Mouse (Mus musculus): Measurements from ENCODE around the gene Cyp2j12. TPM values are rescaled to one million over a fixed set of nuclear protein-coding genes. Genes with fewer than 3 reads are reported as not detected.
"Not testable (repeated sequence)": the region's sequence is repeated elsewhere in the genome, so short reads cannot be mapped to it uniquely, and the experiment has no call there.

The Cyp2j12 gene
- not detected in 2 replicates for polyA plus RNA-seq (2015; fragmentation: Nextera tagmentation; extraction: Ambion mirVana)

DNA sequence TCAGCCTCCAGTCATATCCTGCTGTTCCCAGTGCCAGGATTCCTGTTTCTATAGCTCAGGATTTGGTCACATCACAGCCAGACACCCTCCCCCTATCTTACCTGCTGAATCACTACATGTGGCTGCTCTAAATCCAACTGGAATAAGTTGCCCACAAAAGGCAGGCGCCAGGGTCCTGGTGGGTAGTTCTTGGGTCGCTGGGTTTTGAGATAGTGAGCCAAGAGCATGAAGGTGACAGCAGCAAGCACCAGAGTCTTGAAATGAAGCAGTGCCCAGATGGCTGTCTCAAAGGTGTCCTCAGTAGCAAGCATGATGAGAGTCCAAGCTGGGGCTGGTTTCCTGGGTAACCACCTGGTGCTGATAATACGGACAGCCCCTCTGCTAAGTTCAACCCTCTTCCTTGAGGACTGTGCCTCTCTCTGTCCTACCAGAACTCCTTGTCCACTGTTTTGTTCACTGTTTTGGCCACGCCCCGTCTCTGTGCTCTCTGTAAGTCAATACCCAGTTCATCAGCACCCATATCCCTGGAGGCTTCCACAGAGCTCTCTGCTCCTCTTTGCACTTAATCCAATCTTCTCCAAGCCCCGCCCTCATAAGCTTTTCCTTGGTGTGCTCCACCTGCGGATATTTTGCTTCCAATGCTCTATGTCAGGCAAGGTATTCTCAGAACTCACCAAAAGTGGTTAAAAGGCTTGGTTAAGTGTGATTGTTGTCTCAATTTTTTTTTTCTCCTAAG is at the start of gene Cyp2j12:
Gene Cyp2j12 (minus strand): TSS at position 421 of the 736 bp plus-strand sequence.
- no peak for ATAC-seq (replicated peaks; ENCODE audit: insufficient number of reproducible peaks, insufficient read depth, low FRiP score, low read depth)
- no peak within 1 kb of the TSS for H3K27ac ChIP-seq
- no peak within 1 kb of the TSS for H3K4me2 ChIP-seq
- no peaks in the 10 kb centered on the region for H3K27me3 ChIP-seq
- 61% methylated on average over 7 of the region's 7 CpGs for WGBS
- H3K9ac ChIP-seq = no peak within 1 kb of the TSS
- no peaks in the 10 kb centered on the region for H3K9me3 ChIP-seq (replicated peaks)
- H3K4me1 ChIP-seq (replicated peaks) = no peaks in the 10 kb centered on the region
- H3K4me3 ChIP-seq = no peak within 1 kb of the TSS
- no peaks in the 10 kb centered on the region for H3K36me3 ChIP-seq

- H3K27me3 ChIP-seq; ATAC-seq (replicated peaks; ENCODE audit: insufficient number of reproducible peaks, insufficient read depth, low FRiP score, low read depth); H3K9me3 ChIP-seq (replicated peaks); H3K4me3 ChIP-seq; H3K27ac ChIP-seq; H3K36me3 ChIP-seq; H3K4me2 ChIP-seq; H3K9ac ChIP-seq; H3K4me1 ChIP-seq (replicated peaks): not testable (repeated sequence)
- 81% methylated on average over 5 of the region's 5 CpGs for WGBS
Measured at GRCm38 (mm10) chr4:96189321-96189720, 48.4 kb upstream of the Cyp2j12 start.

DNA sequence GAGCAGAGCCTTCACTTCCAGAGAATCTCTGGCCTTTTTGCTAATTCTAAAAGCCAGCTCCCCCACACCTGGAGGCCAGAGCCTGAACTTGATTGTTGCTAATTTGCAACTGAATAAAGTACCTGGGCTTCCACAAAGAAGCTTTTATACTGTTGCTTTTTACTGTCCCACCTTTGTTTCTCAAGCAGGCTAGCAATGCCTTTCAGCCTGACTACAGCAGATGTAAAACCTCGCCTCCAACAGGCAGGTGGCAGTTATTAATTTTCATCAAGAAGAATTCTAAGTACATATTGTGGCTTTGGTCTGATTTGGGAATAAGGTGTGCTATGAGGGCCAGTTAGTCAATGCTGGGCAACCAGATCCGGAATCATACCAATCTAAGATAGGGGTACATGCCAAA is 47.7 kb upstream of the Cyp2j12 start:
- H3K27me3 ChIP-seq; H3K4me1 ChIP-seq (replicated peaks); H3K36me3 ChIP-seq; H3K9me3 ChIP-seq (replicated peaks); H3K27ac ChIP-seq; H3K9ac ChIP-seq; H3K4me3 ChIP-seq; ATAC-seq (replicated peaks; ENCODE audit: insufficient number of reproducible peaks, insufficient read depth, low FRiP score, low read depth); H3K4me2 ChIP-seq: not testable (repeated sequence)
- WGBS = 66% methylated on average over 2 of the region's 2 CpGs

DNA sequence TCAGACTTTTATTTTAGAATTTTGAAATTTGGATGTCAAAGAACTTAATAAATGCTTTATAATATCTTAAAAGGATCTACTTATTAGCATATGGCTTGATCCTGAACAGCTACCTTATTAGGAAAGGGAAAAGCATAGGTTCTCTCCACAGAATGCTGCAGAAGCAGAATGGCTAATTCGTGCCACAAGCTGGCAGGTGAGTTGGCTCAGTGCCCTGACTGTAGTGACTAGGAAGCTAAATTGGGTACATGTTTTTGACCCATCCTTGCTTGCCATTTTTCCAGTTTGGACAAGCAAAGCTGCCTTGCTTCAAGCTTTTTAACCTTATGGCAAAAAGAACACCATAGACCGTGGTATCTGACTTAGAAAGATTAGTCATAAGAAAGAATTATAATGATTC is 47.2 kb upstream of the Cyp2j12 start:
- H3K27me3 ChIP-seq; H3K9me3 ChIP-seq (replicated peaks); H3K27ac ChIP-seq; H3K36me3 ChIP-seq; H3K4me1 ChIP-seq (replicated peaks); H3K4me2 ChIP-seq; H3K9ac ChIP-seq; ATAC-seq (replicated peaks; ENCODE audit: insufficient number of reproducible peaks, insufficient read depth, low FRiP score, low read depth); H3K4me3 ChIP-seq: not testable (repeated sequence)
- WGBS = 77% methylated on average over 2 of the region's 2 CpGs

DNA sequence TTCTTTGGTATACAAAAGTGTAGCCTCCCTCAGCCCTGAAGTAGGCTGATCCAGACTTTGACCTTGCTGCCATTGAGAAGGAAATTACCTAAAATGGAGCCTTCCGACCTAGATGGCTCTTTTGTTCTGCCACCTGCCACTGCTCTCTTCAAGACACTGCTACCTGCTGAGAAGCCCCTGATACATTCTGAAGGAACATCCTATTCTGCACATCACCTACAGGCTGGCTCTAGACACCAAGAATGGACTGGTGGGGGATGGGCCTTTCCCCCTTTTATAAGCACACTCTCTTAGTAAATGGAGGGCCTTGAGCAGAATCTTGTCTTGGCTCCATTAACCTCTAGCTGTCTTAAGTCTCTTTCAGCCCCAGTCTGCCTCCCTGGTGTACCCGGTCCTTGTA is 43.8 kb upstream of the Cyp2j12 start:
- not testable (repeated sequence) for H3K9ac ChIP-seq; H3K4me1 ChIP-seq (replicated peaks); H3K4me2 ChIP-seq; H3K36me3 ChIP-seq; H3K4me3 ChIP-seq; H3K27ac ChIP-seq; ATAC-seq (replicated peaks; ENCODE audit: insufficient number of reproducible peaks, insufficient read depth, low FRiP score, low read depth); H3K9me3 ChIP-seq (replicated peaks); H3K27me3 ChIP-seq
- WGBS = 70% methylated on average over 2 of the region's 2 CpGs

DNA sequence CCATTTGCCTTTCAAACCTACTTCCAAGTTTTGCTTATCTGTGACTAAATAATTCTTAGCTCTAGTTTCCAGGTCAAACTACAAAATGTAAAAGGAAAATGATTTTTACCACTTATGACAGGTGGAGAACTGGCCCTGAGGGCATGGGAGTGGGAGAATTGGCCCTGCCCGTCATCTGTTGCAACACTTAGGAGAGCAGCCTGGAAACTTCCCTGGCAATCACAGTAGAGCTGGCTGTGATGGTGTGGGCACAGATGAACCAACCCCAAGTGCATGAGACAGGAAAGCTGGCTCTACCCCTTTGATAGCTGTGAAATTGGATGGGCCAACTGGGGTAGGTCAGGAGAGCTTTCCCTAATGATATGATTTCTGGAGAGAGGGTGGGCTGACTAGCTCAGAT is 21.9 kb upstream of the Cyp2j12 start:
- no peak for ATAC-seq (replicated peaks; ENCODE audit: insufficient number of reproducible peaks, insufficient read depth, low FRiP score, low read depth)
- Histone ChIP-seq H3K27ac (no peak overlapping the region), H3K4me3 (no peak overlapping the region), H3K9me3 (replicated peaks) (no peaks in the 10 kb centered on the region), H3K36me3 (no peaks in the 10 kb centered on the region), H3K4me1 (replicated peaks) (no peaks in the 10 kb centered on the region), H3K4me2 (no peak overlapping the region), H3K27me3 (no peaks in the 10 kb centered on the region), H3K9ac (no peak overlapping the region)
- 73% methylated on average over 1 of the region's 1 CpGs for WGBS

DNA sequence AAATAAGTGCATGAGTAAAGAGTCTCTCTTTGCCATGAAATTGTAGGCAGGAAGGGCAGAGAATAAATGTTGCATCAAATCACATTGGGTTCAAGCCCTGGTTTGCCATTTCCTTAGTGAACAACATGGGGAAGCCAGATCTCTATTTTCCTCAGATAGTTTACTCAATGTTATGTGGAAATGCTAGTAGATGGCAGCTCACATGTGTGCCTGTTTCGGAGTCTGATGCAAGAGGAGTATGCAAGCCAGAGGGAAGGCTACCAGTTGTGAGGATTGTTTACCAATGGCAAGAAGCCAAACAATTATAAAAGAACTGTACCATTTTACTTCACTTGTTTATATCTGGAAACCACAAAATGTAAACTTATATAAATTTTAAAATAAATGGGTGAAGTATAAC is 20.6 kb upstream of the Cyp2j12 start:
- ATAC-seq (replicated peaks; ENCODE audit: insufficient number of reproducible peaks, insufficient read depth, low FRiP score, low read depth) = no peak
- H3K4me1 ChIP-seq (replicated peaks) = no peaks in the 10 kb centered on the region
- no peaks in the 10 kb centered on the region for H3K36me3 ChIP-seq
- no peak overlapping the region for H3K9ac ChIP-seq
- H3K4me2 ChIP-seq = no peak overlapping the region
- H3K9me3 ChIP-seq (replicated peaks) = no peaks in the 10 kb centered on the region
- H3K27me3 ChIP-seq = no peaks in the 10 kb centered on the region
- WGBS = 65% methylated on average over 1 of the region's 1 CpGs
- H3K27ac ChIP-seq = no peak overlapping the region
- H3K4me3 ChIP-seq = no peak overlapping the region

GRCm38 (mm10) chr4:96139226-96139625 is 1.7 kb downstream of the Cyp2j12 start:
- H3K4me2 ChIP-seq = no peak overlapping the region
- H3K4me1 ChIP-seq (replicated peaks) = no peaks in the 10 kb centered on the region
- H3K9ac ChIP-seq = no peak overlapping the region
- H3K27me3 ChIP-seq = no peaks in the 10 kb centered on the region
- 82% methylated on average over 1 of the region's 1 CpGs for WGBS
- H3K27ac ChIP-seq = no peak overlapping the region
- no peak for ATAC-seq (replicated peaks; ENCODE audit: insufficient number of reproducible peaks, insufficient read depth, low FRiP score, low read depth)
- H3K36me3 ChIP-seq = no peaks in the 10 kb centered on the region
- no peak overlapping the region for H3K4me3 ChIP-seq
- H3K9me3 ChIP-seq (replicated peaks) = no peaks in the 10 kb centered on the region

DNA sequence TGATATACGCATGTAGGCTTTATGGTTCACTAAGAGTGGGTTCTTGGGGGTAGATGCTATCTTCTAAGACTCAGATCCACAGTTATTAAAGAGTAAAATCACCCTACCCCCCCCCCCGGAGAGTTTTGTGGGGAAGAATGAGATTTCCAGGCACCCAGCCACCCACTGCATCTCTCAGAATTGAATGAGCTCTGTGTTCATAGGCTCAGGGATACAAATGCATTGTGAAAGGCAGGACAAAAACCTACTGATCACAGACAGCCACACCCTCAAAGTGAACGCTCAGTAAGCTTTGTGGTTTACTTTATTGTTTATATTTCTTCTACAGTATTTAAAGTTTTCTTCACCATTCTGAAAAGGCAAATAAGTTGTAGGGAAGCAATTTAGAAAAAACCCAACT is 6.7 kb downstream of the Cyp2j12 start:
- no peak overlapping the region for H3K9ac ChIP-seq
- no peak overlapping the region for H3K4me2 ChIP-seq
- no peaks in the 10 kb centered on the region for H3K27me3 ChIP-seq
- ATAC-seq (replicated peaks; ENCODE audit: insufficient number of reproducible peaks, insufficient read depth, low FRiP score, low read depth) = no peak
- no peaks in the 10 kb centered on the region for H3K9me3 ChIP-seq (replicated peaks)
- H3K27ac ChIP-seq = no peak overlapping the region
- no peaks in the 10 kb centered on the region for H3K4me1 ChIP-seq (replicated peaks)
- H3K4me3 ChIP-seq = no peak overlapping the region
- WGBS = 73% methylated on average over 3 of the region's 3 CpGs
- no peaks in the 10 kb centered on the region for H3K36me3 ChIP-seq

GRCm38 (mm10) chr4:96096841-96097240 is 44.1 kb downstream of the Cyp2j12 start:
- Histone ChIP-seq H3K36me3 (no peaks in the 10 kb centered on the region), H3K9ac (no peak overlapping the region), H3K4me2 (no peak overlapping the region), H3K27ac (no peak overlapping the region), H3K4me1 (replicated peaks) (no peaks in the 10 kb centered on the region), H3K27me3 (no peaks in the 10 kb centered on the region), H3K9me3 (replicated peaks) (no peaks in the 10 kb centered on the region), H3K4me3 (no peak overlapping the region)
- WGBS = 48% methylated on average over 2 of the region's 2 CpGs
- no peak for ATAC-seq (replicated peaks; ENCODE audit: insufficient number of reproducible peaks, insufficient read depth, low FRiP score, low read depth)

DNA sequence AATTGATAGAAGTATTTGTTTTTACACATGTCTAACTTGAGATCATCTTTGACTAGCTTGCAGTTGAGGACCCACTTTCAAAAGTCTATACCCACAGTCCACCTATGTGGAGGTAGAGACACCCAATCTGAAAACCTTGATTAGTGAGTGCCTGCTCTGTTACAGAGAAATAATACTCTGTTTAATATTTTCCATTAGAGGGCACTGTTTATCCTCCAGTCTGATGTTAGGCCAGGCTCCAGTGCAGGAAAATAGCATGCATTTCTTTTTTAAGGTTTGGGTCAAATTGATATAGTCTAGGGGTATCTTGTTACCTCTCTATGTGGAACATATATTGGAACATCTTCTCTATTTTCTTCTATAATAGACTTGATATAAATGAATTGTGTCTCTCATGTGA is 49.1 kb downstream of the Cyp2j12 start:
- Histone ChIP-seq H3K4me3 (no peak overlapping the region), H3K9ac (no peak overlapping the region), H3K9me3 (replicated peaks) (no peaks in the 10 kb centered on the region), H3K4me2 (no peak overlapping the region), H3K36me3 (no peaks in the 10 kb centered on the region), H3K27me3 (no peaks in the 10 kb centered on the region), H3K4me1 (replicated peaks) (no peaks in the 10 kb centered on the region), H3K27ac (no peak overlapping the region)
- no peak for ATAC-seq (replicated peaks; ENCODE audit: insufficient number of reproducible peaks, insufficient read depth, low FRiP score, low read depth)

GRCm38 (mm10) chr4:96089356-96090048 is 51.5 kb downstream of the Cyp2j12 start:
- not testable (repeated sequence) for H3K4me2 ChIP-seq; H3K9ac ChIP-seq; H3K27ac ChIP-seq; ATAC-seq (replicated peaks; ENCODE audit: insufficient number of reproducible peaks, insufficient read depth, low FRiP score, low read depth); H3K4me3 ChIP-seq; H3K4me1 ChIP-seq (replicated peaks); H3K9me3 ChIP-seq (replicated peaks); H3K27me3 ChIP-seq; H3K36me3 ChIP-seq
- 62% methylated on average over 6 of the region's 6 CpGs for WGBS
